Mouse (Mus musculus): Measurements from ENCODE around the gene Capza2.

Gene Capza2

GRCm38 (mm10) chr6:17705973-17706372 is 69.9 kb downstream of the Capza2 start:
- ATAC-seq (ENCODE audit: low TSS enrichment), result no peak

All from frontal cortex, adult (tissue).